Mouse (Mus musculus) fat pad, adult 2 months (tissue): ENCODE data around the gene Wipf3.

Experiments
- DNase-seq: peaks from one replicate; pipeline ENCODE4 v3.0.0-alpha.2; 2011; ENCODE audit warnings: low read depth, low spot score; ENCODE audit errors: extremely low read depth

Wipf3 gene

GRCm38 (mm10) chr6:54429447-54430194 lies at the start of gene Wipf3:
Gene Wipf3 (plus strand): TSS chr6:54429603.
- DNase-seq: no peak

GRCm38 (mm10) chr6:54382636-54383035 lies 46.8 kb upstream of the Wipf3 start:
- no peak for DNase-seq

- no peak for DNase-seq
These were observed 45.4 kb upstream of the Wipf3 start for GRCm38 (mm10) chr6:54383893-54384524.

- DNase-seq: no peak
These were observed 44.6 kb upstream of the Wipf3 start for GRCm38 (mm10) chr6:54384777-54385176.

GRCm38 (mm10) chr6:54386429-54386828 lies 43.0 kb upstream of the Wipf3 start:
- no peak for DNase-seq

GRCm38 (mm10) chr6:54387044-54387443 lies 42.4 kb upstream of the Wipf3 start:
- no peak for DNase-seq

- DNase-seq: no peak
These were observed 41.7 kb upstream of the Wipf3 start for GRCm38 (mm10) chr6:54387751-54388150.

- no peak for DNase-seq
These were observed 40.6 kb upstream of the Wipf3 start for GRCm38 (mm10) chr6:54388690-54389275.

- no peak for DNase-seq
These were observed 37.6 kb upstream of the Wipf3 start for GRCm38 (mm10) chr6:54391765-54392164.

GRCm38 (mm10) chr6:54393886-54394285 lies 35.5 kb upstream of the Wipf3 start:
- DNase-seq: no peak

GRCm38 (mm10) chr6:54399194-54399923 lies 30.0 kb upstream of the Wipf3 start:
- DNase-seq: no peak

GRCm38 (mm10) chr6:54401503-54401902 lies 27.9 kb upstream of the Wipf3 start:
- DNase-seq: no peak

- DNase-seq: no peak
These were observed 24.5 kb upstream of the Wipf3 start for GRCm38 (mm10) chr6:54404916-54405315.

GRCm38 (mm10) chr6:54406116-54406515 lies 23.3 kb upstream of the Wipf3 start:
- no peak for DNase-seq

GRCm38 (mm10) chr6:54409271-54409670 lies 20.1 kb upstream of the Wipf3 start:
- no peak for DNase-seq

- no peak for DNase-seq
These were observed 19.0 kb upstream of the Wipf3 start for GRCm38 (mm10) chr6:54410451-54410850.

- no peak for DNase-seq
These were observed 17.8 kb upstream of the Wipf3 start for GRCm38 (mm10) chr6:54411591-54411990.

GRCm38 (mm10) chr6:54412879-54413278 lies 16.5 kb upstream of the Wipf3 start:
- no peak for DNase-seq

- no peak for DNase-seq
These were observed 4.2 kb upstream of the Wipf3 start for GRCm38 (mm10) chr6:54425230-54425629.

GRCm38 (mm10) chr6:54428850-54429446 lies 455 bp upstream of the Wipf3 start:
- no peak for DNase-seq

GRCm38 (mm10) chr6:54430221-54430620 lies 818 bp downstream of the Wipf3 start:
- DNase-seq: no peak
